Mouse (Mus musculus) intestine, embryonic 16.5 days (tissue): ENCODE measurements at regions not wholly inside any gene's neighbourhood (a gene's known extent, or its start where the extent isn't known, plus 50 kb on each side); places are given as distances from the start of the nearest gene placed in this dataset.

Experiments
- ATAC-seq: fragments of 200-750 bp; cut with Nextera tagmentation; 2 replicates; pipeline ENCODE4 v1.8.0; 2017; ENCODE audit warnings: moderate TSS enrichment, moderate library complexity
- H3K27ac ChIP-seq: fragments of 300-500 bp; sonication (generic); 2 replicates; pipeline ENCODE4 v1.5.1; 2014; ENCODE audit warnings: mild to moderate bottlenecking, low read length
- H3K27me3 ChIP-seq: fragments of 300-500 bp; sonication (generic); replicated peaks from 2 replicates; pipeline ENCODE4 v1.6.1; 2014; ENCODE audit warnings: low read length, control low read depth, mixed read lengths; ENCODE audit not compliant: control insufficient read depth, insufficient read depth
- H3K36me3 ChIP-seq: fragments of 300-500 bp; sonication (generic); 2 replicates; pipeline ENCODE4 v1.6.1; 2014; ENCODE audit warnings: low read length, control low read depth; ENCODE audit not compliant: control insufficient read depth, insufficient read depth
- H3K4me1 ChIP-seq: fragments of 300-500 bp; sonication (generic); 2 replicates; pipeline ENCODE4 v1.6.1; 2014; ENCODE audit warnings: low read length, control low read depth, mixed read lengths; ENCODE audit not compliant: control insufficient read depth, insufficient read depth
- H3K4me2 ChIP-seq: fragments of 300-500 bp; sonication (generic); 2 replicates; pipeline ENCODE4 v1.6.1; 2014; ENCODE audit warnings: low read depth, low read length, control low read depth
- H3K4me3 ChIP-seq: fragments of 300-500 bp; sonication (generic); 2 replicates; pipeline ENCODE4 v1.5.1; 2014; ENCODE audit warnings: mild to moderate bottlenecking, low read length
- H3K9ac ChIP-seq: fragments of 300-500 bp; sonication (generic); 2 replicates; pipeline ENCODE4 v1.6.1; 2014; ENCODE audit warnings: low read depth, low read length
- H3K9me3 ChIP-seq: fragments of 300-500 bp; sonication (generic); 2 replicates; pipeline ENCODE4 v1.6.1; 2016; ENCODE audit warnings: low read length, control low read depth; ENCODE audit not compliant: control insufficient read depth
- WGBS: fragments of 180-500 bp; shearing (Covaris S2); extraction: QIAGEN DNeasy Blood & Tissue Kit; methylation state at CpG from one replicate; pipeline ENCODE4 v1.1.7; 2014; 5-methylcytosine and 5-hydroxymethylcytosine counted together

GRCm38 (mm10) chr1:57545792-57546685 is 139.1 kb upstream of the Tyw5 start:
- H3K4me2 ChIP-seq, result no peak overlapping the region

GRCm38 (mm10) chr1:57561517-57561916 is 154.6 kb upstream of the Tyw5 start:
- H3K36me3 ChIP-seq, result no peaks in the 10 kb centered on the region
- H3K4me3 ChIP-seq, result no peak overlapping the region
- ATAC-seq, result no peak
- H3K9me3 ChIP-seq, result no peaks in the 10 kb centered on the region
- no peaks in the 10 kb centered on the region for H3K27me3 ChIP-seq
- no peak overlapping the region for H3K4me2 ChIP-seq
- WGBS, result 90% methylated on average over 2 of the region's 2 CpGs
- H3K27ac ChIP-seq, result no peak overlapping the region
- H3K9ac ChIP-seq, result no peak overlapping the region
- no peaks in the 10 kb centered on the region for H3K4me1 ChIP-seq

More at GRCm38 (mm10) chr1:57545792-57546685, 139.1 kb upstream of the Tyw5 start:
- no peaks in the 10 kb centered on the region for H3K9me3 ChIP-seq
- no peaks in the 10 kb centered on the region for H3K27me3 ChIP-seq
- H3K4me3 ChIP-seq, result no peak overlapping the region
- no peak overlapping the region for H3K9ac ChIP-seq
- no peaks in the 10 kb centered on the region for H3K4me1 ChIP-seq
- H3K27ac ChIP-seq, result no peak overlapping the region
- 51% methylated on average over 14 of the region's 14 CpGs for WGBS
- H3K36me3 ChIP-seq, result no peaks in the 10 kb centered on the region
- ATAC-seq, result no peak

GRCm38 (mm10) chr1:57564676-57565075 is 157.8 kb upstream of the Tyw5 start:
- Histone ChIP-seq H3K4me1 (no peaks in the 10 kb centered on the region), H3K9me3 (no peaks in the 10 kb centered on the region), H3K4me2 (no peak overlapping the region), H3K9ac (no peak overlapping the region), H3K4me3 (no peak overlapping the region), H3K27me3 (no peaks in the 10 kb centered on the region), H3K36me3 (no peaks in the 10 kb centered on the region), H3K27ac (no peak overlapping the region)
- no peak for ATAC-seq
- WGBS, result 49% methylated on average over 5 of the region's 5 CpGs

- H3K4me1 ChIP-seq, result no peaks in the 10 kb centered on the region
- 70% methylated on average over 5 of the region's 5 CpGs for WGBS
- no peak overlapping the region for H3K27ac ChIP-seq
- H3K27me3 ChIP-seq, result no peaks in the 10 kb centered on the region
- no peak overlapping the region for H3K9ac ChIP-seq
- no peak overlapping the region for H3K4me3 ChIP-seq
- H3K36me3 ChIP-seq, result no peaks in the 10 kb centered on the region
- ATAC-seq, result no peak
- no peak overlapping the region for H3K4me2 ChIP-seq
- H3K9me3 ChIP-seq, result no peaks in the 10 kb centered on the region
Measured at GRCm38 (mm10) chr1:57572097-57572496, 165.2 kb upstream of the Tyw5 start.

GRCm38 (mm10) chr1:57573829-57574228 is 166.9 kb upstream of the Tyw5 start:
- Histone ChIP-seq H3K9me3 (no peaks in the 10 kb centered on the region), H3K4me2 (no peak overlapping the region), H3K27me3 (no peaks in the 10 kb centered on the region), H3K4me3 (no peak overlapping the region), H3K27ac (no peak overlapping the region), H3K9ac (no peak overlapping the region), H3K36me3 (no peaks in the 10 kb centered on the region), H3K4me1 (no peaks in the 10 kb centered on the region)
- WGBS, result 69% methylated on average over 6 of the region's 6 CpGs
- ATAC-seq, result no peak

- no peak overlapping the region for H3K4me3 ChIP-seq
- 93% methylated on average over 6 of the region's 6 CpGs for WGBS
Measured at GRCm38 (mm10) chr1:57574530-57574929, 167.6 kb upstream of the Tyw5 start.

GRCm38 (mm10) chr1:57576066-57576753 is 169.3 kb upstream of the Tyw5 start:
- no peaks in the 10 kb centered on the region for H3K36me3 ChIP-seq
- H3K27ac ChIP-seq, result no peak overlapping the region
- no peaks in the 10 kb centered on the region for H3K9me3 ChIP-seq
- 90% methylated on average over 5 of the region's 5 CpGs for WGBS
- H3K4me3 ChIP-seq, result no peak overlapping the region
- H3K27me3 ChIP-seq, result no peaks in the 10 kb centered on the region
- no peak overlapping the region for H3K9ac ChIP-seq
- no peak for ATAC-seq
- H3K4me1 ChIP-seq, result no peaks in the 10 kb centered on the region
- H3K4me2 ChIP-seq, result no peak overlapping the region

More at GRCm38 (mm10) chr1:57574530-57574929, 167.6 kb upstream of the Tyw5 start:
- Histone ChIP-seq H3K36me3 (no peaks in the 10 kb centered on the region), H3K27ac (no peak overlapping the region), H3K9ac (no peak overlapping the region), H3K4me2 (no peak overlapping the region), H3K4me1 (no peaks in the 10 kb centered on the region), H3K27me3 (no peaks in the 10 kb centered on the region), H3K9me3 (no peaks in the 10 kb centered on the region)
- no peak for ATAC-seq

- Histone ChIP-seq H3K27me3 (no peaks in the 10 kb centered on the region), H3K36me3 (no peaks in the 10 kb centered on the region), H3K4me3 (no peak overlapping the region), H3K27ac (no peak overlapping the region), H3K9me3 (no peaks in the 10 kb centered on the region), H3K9ac (no peak overlapping the region), H3K4me2 (no peak overlapping the region), H3K4me1 (no peaks in the 10 kb centered on the region)
- WGBS, result 55% methylated on average over 3 of the region's 3 CpGs
- no peak for ATAC-seq
Measured at GRCm38 (mm10) chr1:57579086-57579485, 172.2 kb upstream of the Tyw5 start.

- Histone ChIP-seq H3K4me1 (no peaks in the 10 kb centered on the region), H3K4me2 (no peak overlapping the region), H3K9me3 (no peaks in the 10 kb centered on the region), H3K9ac (no peak overlapping the region), H3K36me3 (no peaks in the 10 kb centered on the region), H3K27ac (no peak overlapping the region), H3K27me3 (no peaks in the 10 kb centered on the region), H3K4me3 (no peak overlapping the region)
- ATAC-seq, result no peak
- 75% methylated on average over 7 of the region's 7 CpGs for WGBS
Measured at GRCm38 (mm10) chr1:57593707-57594589, 180.0 kb upstream of the Spats2l start.
